Mouse (Mus musculus) embryonic fibroblast, embryonic 13.5 days (primary cell): Measurements from ENCODE around the gene Ces2b.

Experiments used
- CTCF ChIP-seq: IDR thresholded peaks from 2 replicates; pipeline ENCODE4 v1.5.1; 2011; ENCODE audit warnings: mild to moderate bottlenecking, control low read depth, low read length, moderate library complexity, borderline replicate concordance; ENCODE audit not compliant: insufficient read depth
- POLR2A ChIP-seq: IDR thresholded peaks from 2 replicates; pipeline ENCODE4 v1.6.1; 2011; ENCODE audit warnings: low read depth, mild to moderate bottlenecking, control low read depth, low read length, moderate library complexity

GRCm38 (mm10) chr8:104787049-104787448, 44.3 kb upstream of the Ces2b start:
- TF ChIP-seq CTCF = no peak
- TF ChIP-seq POLR2A = no peak
